Mouse (Mus musculus) hindbrain, embryonic 10.5 days (tissue): ENCODE results near the gene Calcr. TPM values are rescaled to one million over a fixed set of nuclear protein-coding genes. Genes with fewer than 3 reads are reported as not detected.
"Not testable (repeated sequence)": the region's sequence is repeated elsewhere in the genome, so short reads cannot be mapped to it uniquely, and the experiment has no call there.

ENCODE experiments used
- DNase-seq: peaks from one replicate; pipeline ENCODE4 v3.0.0-alpha.2; 2017; ENCODE audit warnings: low spot score
- H3K27ac ChIP-seq: fragments of 300-500 bp; sonication (generic); 2 replicates; pipeline ENCODE4 v1.5.1; 2016; ENCODE audit warnings: mild to moderate bottlenecking, moderate library complexity
- H3K27me3 ChIP-seq: fragments of 300-500 bp; sonication (generic); 2 replicates; pipeline ENCODE4 v1.6.1; 2016; ENCODE audit warnings: mild to moderate bottlenecking; ENCODE audit not compliant: poor library complexity, insufficient read depth, severe bottlenecking
- H3K36me3 ChIP-seq: fragments of 300-500 bp; sonication (generic); 2 replicates; pipeline ENCODE4 v1.6.1; 2016; ENCODE audit warnings: mild to moderate bottlenecking, moderate library complexity
- H3K4me1 ChIP-seq: fragments of 300-500 bp; sonication (generic); replicated peaks from 2 replicates; pipeline ENCODE4 v1.6.1; 2016; ENCODE audit warnings: mild to moderate bottlenecking
- H3K4me3 ChIP-seq: fragments of 300-500 bp; sonication (generic); 2 replicates; pipeline ENCODE4 v1.5.1; 2016; ENCODE audit warnings: mild to moderate bottlenecking, moderate library complexity
- H3K9me3 ChIP-seq: fragments of 300-500 bp; sonication (generic); 2 replicates; pipeline ENCODE4 v1.6.1; 2016; ENCODE audit warnings: mild to moderate bottlenecking, moderate library complexity
- WGBS: fragments of 180-500 bp; shearing (Covaris S2); methylation state at CpG from one replicate; pipeline ENCODE4 v1.1.7; 2016; 5-methylcytosine and 5-hydroxymethylcytosine counted together
- microRNA counts: library from miRNA; unstranded; fragments of <30 nt; microRNA quantifications from one replicate; lab custom pipeline; 2017
- polyA plus RNA-seq: library from polyadenylated mRNA; unstranded; fragments of >200 nt; fragmentation: Nextera tagmentation; extraction: Ambion mirVana; gene quantifications from 2 replicates; pipeline ENCODE4 v1.2.1, GENCODE M21; 2016

Calcr gene
- polyA plus RNA-seq, 1 experiment from 2014 or later = 0.55 TPM

DNA sequence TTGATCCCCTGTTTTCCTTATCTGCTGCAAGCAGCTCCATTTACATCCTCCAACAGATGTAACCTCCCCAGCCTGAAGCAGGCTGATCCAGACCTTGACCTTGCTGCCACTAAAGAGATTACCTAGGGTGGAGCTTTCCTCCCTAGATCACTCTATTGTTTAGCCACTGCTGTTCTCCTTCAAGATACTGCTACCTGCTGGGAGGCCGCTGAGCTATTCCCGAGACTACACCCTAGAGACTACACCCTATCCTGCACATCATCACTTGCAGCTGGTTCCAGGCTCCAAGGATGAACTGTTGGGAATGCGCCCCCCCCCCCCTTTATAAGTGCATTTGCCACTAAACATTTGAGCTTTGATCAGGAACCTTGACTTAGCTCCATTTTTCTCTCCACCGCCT lies 92.6 kb downstream of the Calcr start:
- DNase-seq, H3K4me3 ChIP-seq, H3K27me3 ChIP-seq, H3K36me3 ChIP-seq, H3K4me1 ChIP-seq, H3K9me3 ChIP-seq, H3K27ac ChIP-seq: not testable (repeated sequence)
- WGBS = 84% methylated on average over 4 of the region's 4 CpGs

DNA sequence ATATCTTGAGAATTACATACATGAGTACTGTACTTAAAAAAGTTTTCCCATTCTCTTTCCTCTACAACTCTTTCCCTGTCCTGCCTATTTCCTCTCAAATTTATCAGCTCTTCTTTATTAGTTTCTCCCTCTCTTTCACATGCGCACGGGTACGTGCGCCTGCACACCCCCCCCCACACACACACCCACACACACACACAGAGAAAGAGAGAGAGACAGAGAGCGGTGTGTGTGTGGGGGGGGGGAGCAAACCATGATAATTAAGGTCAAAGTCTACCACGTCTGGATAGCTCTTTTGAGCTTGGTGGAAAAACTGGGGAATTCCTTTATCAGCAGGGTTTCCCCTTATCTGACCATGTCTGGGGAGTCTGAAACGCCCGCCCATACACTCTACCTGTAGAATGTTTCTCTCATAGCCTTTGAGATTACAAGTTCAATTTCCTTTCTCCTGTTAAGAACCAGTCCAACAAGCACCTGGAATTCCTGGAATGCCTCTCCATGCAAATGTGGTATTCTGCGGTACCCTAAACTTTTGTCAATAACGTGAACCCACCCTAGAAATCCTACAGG lies 100.3 kb downstream of the Calcr start:
- WGBS = 83% methylated on average over 10 of the region's 10 CpGs
- no peak overlapping the region for H3K27ac ChIP-seq
- no peak overlapping the region for H3K4me3 ChIP-seq
- no peak for DNase-seq
- H3K9me3 ChIP-seq = no peaks in the 10 kb centered on the region
- H3K36me3 ChIP-seq = no peaks in the 10 kb centered on the region
- H3K27me3 ChIP-seq = no peaks in the 10 kb centered on the region
- no peaks in the 10 kb centered on the region for H3K4me1 ChIP-seq

DNA sequence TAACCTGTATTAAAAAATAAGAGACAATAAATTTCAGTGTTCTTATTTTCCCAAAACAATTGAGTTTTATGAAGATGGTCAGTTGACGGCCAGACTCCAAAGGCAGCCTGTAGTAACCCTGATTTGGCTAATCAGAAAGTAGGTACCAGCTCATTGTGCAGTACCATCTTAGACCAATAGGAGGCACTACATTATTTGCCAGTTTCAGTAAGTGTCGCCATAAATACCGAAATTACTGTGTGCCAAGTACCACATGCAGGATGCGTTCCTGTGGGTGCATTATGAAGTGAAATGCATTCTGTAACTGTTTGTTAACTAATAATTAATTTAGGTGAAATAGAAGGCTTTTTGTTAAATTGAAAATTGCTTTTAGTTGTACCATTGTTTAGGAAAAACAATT lies 106.1 kb downstream of the Calcr start:
- WGBS = 92% methylated on average over 4 of the region's 4 CpGs
- Histone ChIP-seq H3K9me3 (no peaks in the 10 kb centered on the region), H3K4me1 (no peaks in the 10 kb centered on the region), H3K4me3 (no peak overlapping the region), H3K36me3 (no peaks in the 10 kb centered on the region), H3K27me3 (no peaks in the 10 kb centered on the region), H3K27ac (no peak overlapping the region)
- no peak for DNase-seq

MicroRNA genes within 50 kb of the gene (microRNA counts, 519-probe panel; counts per million panel counts)
- 2,824 counts per million, percentile 81 among the panel's probes with 10 or more counts for microRNA mmu-miR-489 (lab: Ali Mortazavi, UCI)
- microRNA mmu-miR-653 (lab: Ali Mortazavi, UCI) = 1,255 counts per million, percentile 77 among the panel's probes with 10 or more counts

Other genes starting within 250 kb of the Calcr start
- 0.42 and 0.45 TPM in 2 replicates for gene Tfpi2, start 224.2 kb upstream of the Calcr start, polyA plus RNA-seq
- gene Gngt1, start 229.1 kb upstream of the Calcr start, polyA plus RNA-seq = not detected in 2 replicates
- gene Gng11, start 239.2 kb upstream of the Calcr start, polyA plus RNA-seq = 34.6 and 36.9 TPM in 2 replicates